Mouse (Mus musculus) testis, adult 2 months (tissue): ENCODE data around the gene Hes3.

Experiments used
- CTCF ChIP-seq: fragments of 200-500 bp; IDR thresholded peaks from 2 replicates; pipeline ENCODE4 v1.5.1; 2012; ENCODE audit warnings: low read depth, mild to moderate bottlenecking, inconsistent platforms, low read length, moderate library complexity; ENCODE audit not compliant: control insufficient read depth, insufficient read depth, insufficient replicate concordance
- POLR2A ChIP-seq: fragments of 200-500 bp; IDR thresholded peaks from 2 replicates; pipeline ENCODE4 v1.6.1; 2012; ENCODE audit warnings: low read depth, mild to moderate bottlenecking, inconsistent platforms, low read length, moderate library complexity; ENCODE audit not compliant: control insufficient read depth

GRCm38 (mm10) chr4:152296874-152297861, 5.7 kb upstream of the Hes3 start, which contains the start of gene Icmt:
- TF ChIP-seq CTCF (no peak), POLR2A (peak; percentile 90)
